Mouse (Mus musculus): ENCODE results near the gene Hrk. TPM values are rescaled to one million over a fixed set of nuclear protein-coding genes. Genes with fewer than 3 reads are reported as not detected.

The Hrk gene
- polyA plus RNA-seq, 1 experiment, result 0.02 TPM

DNA sequence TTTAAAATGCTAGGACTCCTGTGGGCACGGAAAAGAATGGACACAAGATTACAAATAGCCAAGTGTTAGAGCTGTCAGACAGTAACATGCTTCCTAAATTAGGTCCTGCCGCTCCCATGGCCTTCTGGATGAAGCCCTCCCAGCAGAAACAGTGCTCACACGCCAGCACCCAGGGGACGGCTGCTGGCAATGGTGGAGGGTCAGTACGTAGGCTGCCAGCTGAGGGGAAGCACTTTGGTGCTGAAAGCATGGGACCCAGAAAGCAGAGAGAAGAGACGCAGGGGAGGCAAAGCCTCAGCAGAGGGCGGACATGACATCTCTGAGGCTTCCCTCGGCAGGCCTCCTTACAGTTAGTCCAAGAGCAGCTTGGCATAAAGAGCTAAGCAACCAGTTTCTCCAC lies 24.8 kb upstream of the Hrk start:
- peaks cover 24% of the 10 kb centered on the region for H3K79me2 ChIP-seq (ENCODE audit: control insufficient read depth, insufficient read depth)
- H3K27me3 ChIP-seq (ENCODE audit: control insufficient read depth, insufficient read depth, insufficient read length), result no peaks in the 10 kb centered on the region
- H3K4me2 ChIP-seq (ENCODE audit: low read depth), result no peak overlapping the region
- no peak overlapping the region for H3ac ChIP-seq (ENCODE audit: control insufficient read depth, insufficient read length)
- H3K36me3 ChIP-seq (ENCODE audit: control insufficient read depth, insufficient read depth), result peaks cover 13% of the 10 kb centered on the region
- no peak overlapping the region for H3K4me3 ChIP-seq
- TF ChIP-seq MAX (IDR thresholded peaks at IDR 0.05; ENCODE audit: low read depth), result no peak
- no peak for TF ChIP-seq POLR2AphosphoS2 (IDR thresholded peaks at IDR 0.05; ENCODE audit: insufficient read length, low read depth)
- TF ChIP-seq POLR2A (IDR thresholded peaks at IDR 0.05; ENCODE audit: insufficient read length, low read depth), result no peak
- no peak for TF ChIP-seq USF1 (IDR thresholded peaks at IDR 0.05; ENCODE audit: low read depth)

DNA sequence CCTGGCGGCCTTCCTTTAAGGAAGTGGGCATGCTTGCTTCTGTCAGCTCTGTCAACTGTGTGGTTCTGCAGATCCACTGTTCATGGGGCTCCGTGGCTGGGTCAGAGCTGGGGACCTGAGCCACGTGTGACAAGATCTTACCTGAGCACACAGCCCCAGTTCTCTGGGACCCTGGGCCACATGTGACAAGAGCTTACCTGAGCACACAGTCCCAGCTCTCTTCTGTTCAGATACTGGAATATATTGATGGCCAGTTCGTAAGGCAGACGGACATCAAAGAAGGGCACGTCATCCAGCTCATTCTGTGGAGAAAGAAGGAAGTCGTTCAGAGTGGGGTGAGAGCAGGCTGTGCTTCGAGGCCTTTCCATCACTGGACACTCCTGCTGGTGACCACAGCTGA lies 22.0 kb upstream of the Hrk start:
- no peak for TF ChIP-seq TCF3 (IDR thresholded peaks at IDR 0.05; ENCODE audit: insufficient read length, low read depth)
- no peak for TF ChIP-seq SRF (IDR thresholded peaks at IDR 0.05; ENCODE audit: control insufficient read depth, insufficient read length, low read depth)
- no peak for TF ChIP-seq POLR2AphosphoS2 (IDR thresholded peaks at IDR 0.05; ENCODE audit: insufficient read length, low read depth)
- no peak for TF ChIP-seq MYOG (IDR thresholded peaks at IDR 0.05; ENCODE audit: control insufficient read depth in 1 of 3, insufficient read depth in 1 of 3, insufficient read length in 2 of 3, low read depth in 2 of 3)
- TF ChIP-seq USF1 (IDR thresholded peaks at IDR 0.05; ENCODE audit: low read depth), result no peak
- no peak for TF ChIP-seq MAX (IDR thresholded peaks at IDR 0.05; ENCODE audit: low read depth)
- no peak for TF ChIP-seq CEBPB (IDR thresholded peaks at IDR 0.05; ENCODE audit: insufficient read depth, poor library complexity, severe bottlenecking)
- TF ChIP-seq REST (IDR thresholded peaks at IDR 0.05; ENCODE audit: insufficient read depth, insufficient read length), result no peak
- peaks cover 47% of the 10 kb centered on the region for H3K79me2 ChIP-seq (ENCODE audit: control insufficient read depth, insufficient read depth)
- no peak overlapping the region for H3K4me2 ChIP-seq (ENCODE audit: low read depth)
- no peak overlapping the region for H3K4me3 ChIP-seq
- H3K27me3 ChIP-seq (ENCODE audit: control insufficient read depth, insufficient read depth, insufficient read length), result no peaks in the 10 kb centered on the region
- no peak overlapping the region for H3ac ChIP-seq (ENCODE audit: control insufficient read depth, insufficient read length)
- peaks cover 13% of the 10 kb centered on the region for H3K36me3 ChIP-seq (ENCODE audit: control insufficient read depth, insufficient read depth)

- TF ChIP-seq POLR2AphosphoS2 (IDR thresholded peaks at IDR 0.05; ENCODE audit: insufficient read length, low read depth) (no peak), REST (IDR thresholded peaks at IDR 0.05; ENCODE audit: insufficient read depth, insufficient read length) (no peak)
- Histone ChIP-seq H3ac (ENCODE audit: control insufficient read depth, insufficient read length) (no peak overlapping the region), H3K27me3 (ENCODE audit: control insufficient read depth, insufficient read depth, insufficient read length) (no peaks in the 10 kb centered on the region), H3K79me2 (ENCODE audit: control insufficient read depth, insufficient read depth) (peaks cover 56% of the 10 kb centered on the region), H3K36me3 (ENCODE audit: control insufficient read depth, insufficient read depth) (peaks cover 13% of the 10 kb centered on the region), H3K4me2 (ENCODE audit: low read depth) (no peak overlapping the region), H3K4me3 (no peak overlapping the region)
Measured at GRCm38 (mm10) chr5:118143211-118144026, 21.0 kb upstream of the Hrk start.

GRCm38 (mm10) chr5:118144327-118144726 lies 20.1 kb upstream of the Hrk start:
- H3K27me3 ChIP-seq (ENCODE audit: control insufficient read depth, insufficient read depth, insufficient read length), result no peaks in the 10 kb centered on the region
- H3ac ChIP-seq (ENCODE audit: control insufficient read depth, insufficient read length), result no peak overlapping the region
- TF ChIP-seq E2F4 (IDR thresholded peaks at IDR 0.05; ENCODE audit: insufficient read depth) (no peak), REST (IDR thresholded peaks at IDR 0.05; ENCODE audit: insufficient read depth, insufficient read length) (no peak), TCF3 (IDR thresholded peaks at IDR 0.05; ENCODE audit: insufficient read length, low read depth) (no peak), CEBPB (IDR thresholded peaks at IDR 0.05; ENCODE audit: insufficient read depth, poor library complexity, severe bottlenecking) (no peak), MYOD1 (IDR thresholded peaks at IDR 0.05; ENCODE audit: control insufficient read depth in 1 of 3, insufficient read length in 2 of 3, low read depth in 2 of 3) (no peak)
- no peak overlapping the region for H3K4me2 ChIP-seq (ENCODE audit: low read depth)
- peaks cover 13% of the 10 kb centered on the region for H3K36me3 ChIP-seq (ENCODE audit: control insufficient read depth, insufficient read depth)
- no peak overlapping the region for H3K4me3 ChIP-seq
- peaks cover 65% of the 10 kb centered on the region for H3K79me2 ChIP-seq (ENCODE audit: control insufficient read depth, insufficient read depth)

DNA sequence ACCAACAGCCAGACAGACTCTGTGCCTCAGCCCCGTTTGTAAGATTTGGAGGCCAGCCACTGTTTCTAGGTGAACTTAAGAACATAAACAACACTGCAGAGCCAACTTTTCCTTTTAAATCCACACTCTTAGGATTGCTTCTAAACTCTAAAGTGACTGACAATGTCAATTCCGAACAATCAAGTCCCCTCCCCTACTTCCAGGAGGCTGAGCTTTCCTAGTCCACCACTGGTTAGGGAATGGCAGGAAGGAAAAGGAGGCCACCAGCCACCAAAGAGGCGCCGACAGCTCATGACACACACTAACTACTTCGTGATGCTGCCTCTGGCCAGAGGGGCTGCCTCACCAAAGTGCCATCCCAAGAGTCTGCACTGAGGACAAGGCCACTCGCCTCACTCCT lies 19.7 kb upstream of the Hrk start:
- peaks cover 13% of the 10 kb centered on the region for H3K36me3 ChIP-seq (ENCODE audit: control insufficient read depth, insufficient read depth)
- no peaks in the 10 kb centered on the region for H3K27me3 ChIP-seq (ENCODE audit: control insufficient read depth, insufficient read depth, insufficient read length)
- no peak for TF ChIP-seq MYOG (IDR thresholded peaks at IDR 0.05; ENCODE audit: control insufficient read depth in 1 of 3, insufficient read depth in 1 of 3, insufficient read length in 2 of 3, low read depth in 2 of 3)
- no peak for TF ChIP-seq E2F4 (IDR thresholded peaks at IDR 0.05; ENCODE audit: insufficient read depth)
- no peak for TF ChIP-seq CEBPB (IDR thresholded peaks at IDR 0.05; ENCODE audit: insufficient read depth, poor library complexity, severe bottlenecking)
- no peak for TF ChIP-seq TCF3 (IDR thresholded peaks at IDR 0.05; ENCODE audit: insufficient read length, low read depth)
- no peak for TF ChIP-seq TCF12 (IDR thresholded peaks at IDR 0.05; ENCODE audit: insufficient read depth, poor library complexity, severe bottlenecking)
- no peak for TF ChIP-seq REST (IDR thresholded peaks at IDR 0.05; ENCODE audit: insufficient read depth, insufficient read length)
- no peak for TF ChIP-seq SRF (IDR thresholded peaks at IDR 0.05; ENCODE audit: control insufficient read depth, insufficient read length, low read depth)
- TF ChIP-seq POLR2A (IDR thresholded peaks at IDR 0.05; ENCODE audit: insufficient read length, low read depth), result no peak
- TF ChIP-seq USF1 (IDR thresholded peaks at IDR 0.05; ENCODE audit: low read depth), result no peak
- TF ChIP-seq MYOD1 (IDR thresholded peaks at IDR 0.05; ENCODE audit: control insufficient read depth in 1 of 3, insufficient read length in 2 of 3, low read depth in 2 of 3), result no peak
- H3ac ChIP-seq (ENCODE audit: control insufficient read depth, insufficient read length), result no peak overlapping the region
- H3K79me2 ChIP-seq (ENCODE audit: control insufficient read depth, insufficient read depth), result peaks cover 68% of the 10 kb centered on the region
- no peak overlapping the region for H3K4me2 ChIP-seq (ENCODE audit: low read depth)
- no peak overlapping the region for H3K4me3 ChIP-seq
